Mouse (Mus musculus): ENCODE results near the gene Astl. TPM values are rescaled to one million over a fixed set of nuclear protein-coding genes. Genes with fewer than 3 reads are reported as not detected.
"Not testable (repeated sequence)": the region's sequence is repeated elsewhere in the genome, so short reads cannot be mapped to it uniquely, and the experiment has no call there.

Gene Astl
- total RNA-seq (2021), result not detected

- intact Hi-C loops (cut with DNase I), result no loop called here
- no peak for DNase-seq (ENCODE audit: low spot score in 2 of 2)
Measured at GRCm38 (mm10) chr2:127338416-127338815, at the start of gene Astl. Gene Astl (plus strand): TSS chr2:127338639.

DNA sequence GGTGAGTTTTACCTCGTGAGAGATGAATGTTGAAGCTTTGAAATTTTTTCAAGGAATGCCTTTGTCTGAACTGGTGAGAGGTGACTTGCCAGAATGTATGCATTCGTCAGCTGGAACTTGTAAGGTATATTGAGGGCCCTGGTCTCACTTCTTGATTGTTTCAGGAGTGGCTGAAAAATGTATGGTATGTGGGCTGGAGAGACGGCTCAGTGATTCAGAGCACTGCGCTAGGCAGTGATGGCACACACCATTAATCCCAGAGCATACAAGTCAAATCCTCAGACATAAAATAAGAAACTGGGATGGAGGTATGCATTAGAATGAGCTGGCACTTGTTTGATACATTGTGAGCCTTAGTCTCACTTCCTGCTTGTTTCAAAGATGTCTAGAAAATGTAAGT is 46.2 kb upstream of the Astl start:
- intact Hi-C loops (cut with DNase I), result no loop called here
- DNase-seq (ENCODE audit: low spot score in 2 of 2), result no peak

- intact Hi-C loops (cut with DNase I), result no loop called here
- no peak for DNase-seq (ENCODE audit: low spot score in 2 of 2)
Measured at GRCm38 (mm10) chr2:127297001-127297805, 41.2 kb upstream of the Astl start.

DNA sequence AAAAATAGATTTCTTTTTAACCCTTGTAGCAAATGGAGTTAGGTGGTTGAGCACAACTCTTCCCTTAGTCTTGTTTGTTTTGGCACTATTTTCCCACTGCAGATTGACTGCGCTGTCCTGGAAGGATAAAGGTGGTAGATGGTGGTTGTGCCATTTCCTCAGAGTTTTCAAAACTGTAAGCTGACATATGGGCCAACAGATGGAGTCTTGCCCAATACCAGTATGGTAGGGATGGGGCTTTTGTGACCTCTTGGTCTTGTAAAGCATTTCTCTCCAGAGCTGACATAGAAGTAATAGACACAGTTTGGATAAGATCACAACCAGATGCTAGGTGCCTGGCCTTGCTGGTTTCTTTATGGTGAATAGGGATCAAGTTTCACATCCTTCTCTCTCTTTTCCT is 40.4 kb upstream of the Astl start:
- intact Hi-C loops (cut with DNase I), result no loop called here
- DNase-seq (ENCODE audit: low spot score in 2 of 2), result no peak

DNA sequence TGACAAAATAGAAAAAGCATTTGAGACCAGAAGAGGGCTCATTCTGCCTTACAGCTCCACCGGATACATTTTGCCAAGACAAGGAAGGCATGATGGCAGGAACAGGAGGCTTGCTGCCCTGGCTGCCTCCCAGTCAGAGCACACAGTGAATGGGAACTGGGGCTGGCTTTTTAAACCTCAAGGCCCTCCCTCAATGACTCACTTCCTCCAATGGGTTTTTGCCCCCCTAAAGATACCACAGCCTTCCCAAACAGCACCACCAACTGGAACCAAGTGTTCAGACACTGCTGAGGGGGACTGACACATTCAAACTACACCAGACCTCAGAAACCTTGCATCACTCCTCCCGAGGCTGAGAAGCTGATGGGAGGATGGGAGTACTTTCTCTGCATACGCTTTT is 37.7 kb upstream of the Astl start:
- intact Hi-C loops (cut with DNase I), result no loop called here
- DNase-seq (ENCODE audit: low spot score in 2 of 2), result no peak

- intact Hi-C loops (cut with DNase I), result no loop called here
- DNase-seq (ENCODE audit: low spot score in 2 of 2), result no peak
Measured at GRCm38 (mm10) chr2:127301883-127302282, 36.6 kb upstream of the Astl start.

GRCm38 (mm10) chr2:127304192-127304591 is 34.2 kb upstream of the Astl start:
- DNase-seq (ENCODE audit: low spot score in 2 of 2), result not testable (repeated sequence)

GRCm38 (mm10) chr2:127304609-127305210 is 33.7 kb upstream of the Astl start:
- DNase-seq (ENCODE audit: low spot score in 2 of 2), result no peak
- intact Hi-C loops (cut with DNase I), result loop anchor here (5.0 kb wide), 1 partner anchor 38 kb away; no protein-coding TSS in a partner anchor

More at GRCm38 (mm10) chr2:127304192-127304591, 34.2 kb upstream of the Astl start:
- intact Hi-C loops (cut with DNase I), result not testable (repeated sequence)

GRCm38 (mm10) chr2:127306123-127306522 is 32.3 kb upstream of the Astl start:
- intact Hi-C loops (cut with DNase I), result loop anchor here (5.0 kb wide), 1 partner anchor 36 kb away; no protein-coding TSS in a partner anchor
- DNase-seq (ENCODE audit: low spot score in 2 of 2), result no peak

DNA sequence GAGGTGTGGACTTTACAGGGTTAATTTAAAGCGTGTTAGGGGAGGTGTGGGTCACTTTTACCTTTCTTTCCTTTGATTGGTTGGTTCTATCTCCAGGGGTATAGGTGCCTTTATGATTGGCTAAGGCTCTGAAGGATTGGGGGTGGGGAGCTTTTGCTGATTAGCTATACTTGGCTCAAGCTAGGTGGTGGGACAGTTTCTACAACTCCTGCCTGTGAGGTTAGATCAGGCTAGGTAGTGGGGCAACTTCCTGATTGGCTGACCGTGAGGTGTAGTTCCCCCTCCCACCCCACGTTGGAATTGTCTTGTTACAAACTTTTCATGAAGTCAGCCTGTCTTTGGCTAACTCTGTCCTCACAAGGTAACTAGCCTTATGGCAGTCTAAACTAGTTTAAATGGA is 31.3 kb upstream of the Astl start:
- intact Hi-C loops (cut with DNase I), result loop anchor here (5.0 kb wide), 1 partner anchor 35 kb away; no protein-coding TSS in a partner anchor
- no peak for DNase-seq (ENCODE audit: low spot score in 2 of 2)

- no peak for DNase-seq (ENCODE audit: low spot score in 2 of 2)
- intact Hi-C loops (cut with DNase I), result loop anchor here (5.0 kb wide), 1 partner anchor 34 kb away; no protein-coding TSS in a partner anchor
Measured at GRCm38 (mm10) chr2:127308660-127309059, 29.8 kb upstream of the Astl start.

- intact Hi-C loops (cut with DNase I), result no loop called here
- no peak for DNase-seq (ENCODE audit: low spot score in 2 of 2)
Measured at GRCm38 (mm10) chr2:127310246-127310645, 28.2 kb upstream of the Astl start.

DNA sequence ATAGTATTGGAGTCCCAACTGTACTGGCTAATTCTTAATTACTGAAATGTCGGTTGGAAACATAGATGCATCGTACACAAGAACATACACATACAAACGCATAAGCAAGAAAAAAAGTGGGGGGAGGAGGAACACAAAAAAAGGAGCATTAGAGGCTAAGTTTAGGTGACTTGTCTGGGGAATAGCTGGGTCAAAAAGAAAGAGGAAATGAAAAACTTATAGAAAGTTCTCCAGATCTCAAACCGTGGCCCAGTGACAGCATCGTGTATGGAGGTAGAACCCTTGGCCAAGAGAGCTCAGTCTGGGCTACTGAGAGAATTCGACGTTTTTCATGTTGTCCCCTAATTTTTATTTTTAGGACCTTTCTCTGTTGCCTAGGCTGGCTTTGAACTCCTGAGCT is 27.8 kb upstream of the Astl start:
- DNase-seq (ENCODE audit: low spot score in 2 of 2), result no peak
- intact Hi-C loops (cut with DNase I), result no loop called here

- intact Hi-C loops (cut with DNase I), result no loop called here
Measured at GRCm38 (mm10) chr2:127311193-127311592, 27.2 kb upstream of the Astl start.

GRCm38 (mm10) chr2:127312801-127313200 is 25.6 kb upstream of the Astl start:
- intact Hi-C loops (cut with DNase I), result no loop called here
- DNase-seq (ENCODE audit: low spot score in 2 of 2), result no peak

More at GRCm38 (mm10) chr2:127311193-127311592, 27.2 kb upstream of the Astl start:
- DNase-seq (ENCODE audit: low spot score in 2 of 2), result no peak

DNA sequence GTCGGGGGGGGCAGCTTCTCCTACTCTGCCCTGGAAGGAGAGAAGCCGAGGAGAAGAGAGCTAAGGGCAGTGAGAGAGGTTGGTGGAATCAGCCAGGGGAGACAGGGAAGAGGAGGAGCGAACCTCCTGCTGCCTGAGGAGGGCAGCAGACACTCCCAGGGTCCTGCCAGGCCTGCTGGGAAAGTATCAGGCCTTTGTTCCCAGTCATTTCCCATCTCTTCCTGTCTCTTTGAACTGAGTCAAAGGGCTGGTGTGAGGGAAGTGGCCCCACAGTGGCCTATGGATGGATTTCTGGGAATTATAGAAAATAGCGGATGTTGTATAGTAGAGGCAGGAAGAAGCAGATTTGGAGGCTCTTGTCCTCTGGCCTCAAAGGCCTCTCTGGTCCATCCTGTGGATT is 24.6 kb upstream of the Astl start:
- DNase-seq (ENCODE audit: low spot score in 2 of 2), result no peak
- intact Hi-C loops (cut with DNase I), result no loop called here

DNA sequence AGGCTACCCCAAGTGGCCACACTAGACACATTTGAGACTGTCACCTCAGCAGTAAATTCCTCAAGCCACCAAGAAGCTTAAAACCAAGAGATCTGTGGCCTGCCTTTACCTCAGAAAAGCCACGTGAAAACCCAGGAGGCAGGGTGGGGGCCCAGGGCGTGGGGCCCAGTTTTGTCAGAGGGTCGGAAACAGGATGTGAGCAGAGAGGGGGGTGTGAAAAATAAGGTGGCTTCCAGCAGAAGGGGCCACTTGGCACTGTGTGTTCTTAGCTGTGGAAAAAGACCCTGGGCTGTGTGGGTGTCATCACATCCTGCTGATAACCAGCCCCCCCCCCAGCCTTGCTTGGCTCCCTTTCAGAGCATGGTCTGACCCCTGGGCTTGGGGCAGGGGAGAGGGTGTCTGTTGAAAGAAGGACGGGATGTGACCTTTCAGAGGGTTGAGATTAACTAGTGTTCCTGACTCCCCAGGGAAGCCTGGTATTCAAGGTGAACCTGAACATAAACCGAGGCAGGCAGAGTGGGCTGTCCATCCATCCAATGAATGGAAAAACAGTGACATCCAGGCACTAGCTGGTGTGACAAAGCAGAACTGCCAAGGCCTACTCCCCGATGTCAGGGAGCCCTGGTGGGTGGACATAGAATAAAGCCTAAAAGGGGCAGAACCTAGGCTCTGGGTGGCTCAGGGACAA is 23.8 kb upstream of the Astl start:
- no peak for DNase-seq (ENCODE audit: low spot score in 2 of 2)
- intact Hi-C loops (cut with DNase I), result no loop called here

- no peak for DNase-seq (ENCODE audit: low spot score in 2 of 2)
- intact Hi-C loops (cut with DNase I), result no loop called here
Measured at GRCm38 (mm10) chr2:127315155-127315470, 23.3 kb upstream of the Astl start.

DNA sequence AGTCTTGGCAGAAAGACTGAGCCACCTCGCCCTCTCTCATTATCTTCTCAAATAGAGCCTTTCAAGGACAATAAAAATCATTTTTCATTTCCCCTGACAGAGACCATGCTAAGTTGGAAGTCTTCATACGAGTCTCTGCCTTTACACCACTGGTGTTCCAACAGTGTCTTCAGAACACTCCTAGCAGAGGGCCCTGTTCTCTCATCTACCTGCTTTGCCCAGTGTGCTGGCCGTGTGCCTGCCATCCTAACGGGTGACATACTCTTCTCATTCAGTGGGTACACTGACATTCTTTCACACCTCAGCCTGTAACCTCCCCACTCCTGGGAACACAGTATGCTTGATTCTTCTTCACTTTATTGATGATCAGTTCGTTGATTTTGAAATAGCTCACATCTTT is 22.0 kb upstream of the Astl start:
- intact Hi-C loops (cut with DNase I), result no loop called here
- DNase-seq (ENCODE audit: low spot score in 2 of 2), result no peak

DNA sequence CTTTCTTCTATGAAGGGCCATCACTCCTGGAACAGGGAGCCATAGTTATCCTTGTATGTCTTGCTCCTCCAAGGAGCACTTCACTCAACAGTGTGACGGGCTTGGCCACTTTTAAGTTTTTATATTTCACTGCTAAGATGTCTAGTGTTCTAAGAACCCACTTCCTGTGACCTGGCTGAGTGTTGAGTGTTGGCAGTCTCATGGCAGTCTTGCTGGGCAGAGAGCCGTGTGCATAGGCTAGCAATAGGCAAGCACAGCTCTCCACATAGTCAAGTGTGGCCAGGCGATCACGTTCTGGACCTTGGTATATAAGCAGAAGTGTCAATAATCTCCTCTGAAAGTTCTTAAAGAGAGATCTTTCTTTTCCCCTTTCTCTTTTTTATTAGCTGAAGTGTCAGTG is 20.3 kb upstream of the Astl start:
- intact Hi-C loops (cut with DNase I), result no loop called here

GRCm38 (mm10) chr2:127319071-127319470 is 19.4 kb upstream of the Astl start:
- no peak for DNase-seq (ENCODE audit: low spot score in 2 of 2)
- intact Hi-C loops (cut with DNase I), result no loop called here

More for the DNA sequence above, 20.3 kb upstream of the Astl start:
- DNase-seq (ENCODE audit: low spot score in 2 of 2), result no peak
